Mouse (Mus musculus) thymus, adult 2 months (tissue): ENCODE results near the gene Zdhhc24. TPM values are rescaled to one million over a fixed set of nuclear protein-coding genes. Genes with fewer than 3 reads are reported as not detected.
"Not testable (repeated sequence)": the region's sequence is repeated elsewhere in the genome, so short reads cannot be mapped to it uniquely, and the experiment has no call there.

ENCODE experiments used
- DNase-seq: peaks from one replicate; pipeline ENCODE4 v3.0.0; 2021
- H3K27ac ChIP-seq: fragments of 200-500 bp; 2 replicates; pipeline ENCODE4 v1.5.1; 2012; ENCODE audit warnings: low read length, control low read depth; ENCODE audit not compliant: control insufficient read depth, insufficient read depth
- H3K27me3 ChIP-seq: fragments of 200-500 bp; 2 replicates; pipeline ENCODE4 v1.6.1; 2012; ENCODE audit warnings: mild to moderate bottlenecking, low read length, moderate library complexity, mixed read lengths; ENCODE audit not compliant: control insufficient read depth, insufficient read depth
- H3K36me3 ChIP-seq: fragments of 200-500 bp; 2 replicates; pipeline ENCODE4 v1.6.1; 2012; ENCODE audit warnings: mild to moderate bottlenecking, low read length, moderate library complexity; ENCODE audit not compliant: control insufficient read depth, insufficient read depth
- H3K4me1 ChIP-seq: fragments of 200-500 bp; replicated peaks from 2 replicates; pipeline ENCODE4 v1.6.1; 2012; ENCODE audit warnings: low read length; ENCODE audit not compliant: control insufficient read depth, insufficient read depth
- H3K4me3 ChIP-seq: fragments of 200-500 bp; 2 replicates; pipeline ENCODE4 v1.5.1; 2012; ENCODE audit warnings: mild to moderate bottlenecking, low read length, control low read depth, moderate library complexity; ENCODE audit not compliant: control insufficient read depth, insufficient read depth
- CTCF ChIP-seq: fragments of 200-500 bp; IDR thresholded peaks from 2 replicates; pipeline ENCODE4 v1.5.1; 2012; ENCODE audit warnings: mild to moderate bottlenecking, control low read depth, low read length, moderate library complexity, borderline replicate concordance; ENCODE audit not compliant: control insufficient read depth, poor library complexity, insufficient read depth; ENCODE audit errors: extremely low read depth
- POLR2A ChIP-seq: fragments of 200-500 bp; IDR thresholded peaks from 2 replicates; pipeline ENCODE4 v1.6.1; 2012; ENCODE audit warnings: mild to moderate bottlenecking, low read length, control low read depth, moderate library complexity; ENCODE audit not compliant: control insufficient read depth, poor library complexity, insufficient read depth; ENCODE audit errors: extremely low read depth
- WGBS: fragments of 180-500 bp; shearing (Covaris S2); methylation state at CpG from one replicate; pipeline ENCODE4 v1.1.7; 2018; 5-methylcytosine and 5-hydroxymethylcytosine counted together
- polyA plus RNA-seq: library from polyadenylated mRNA; depleted of rRNA; stranded (reverse); fragments of >200 nt; gene quantifications from 2 replicates; pipeline ENCODE4 v1.2.3, GENCODE M21; 2012

The Zdhhc24 gene
- polyA plus RNA-seq, 1 experiment, result 53.0 TPM

DNA sequence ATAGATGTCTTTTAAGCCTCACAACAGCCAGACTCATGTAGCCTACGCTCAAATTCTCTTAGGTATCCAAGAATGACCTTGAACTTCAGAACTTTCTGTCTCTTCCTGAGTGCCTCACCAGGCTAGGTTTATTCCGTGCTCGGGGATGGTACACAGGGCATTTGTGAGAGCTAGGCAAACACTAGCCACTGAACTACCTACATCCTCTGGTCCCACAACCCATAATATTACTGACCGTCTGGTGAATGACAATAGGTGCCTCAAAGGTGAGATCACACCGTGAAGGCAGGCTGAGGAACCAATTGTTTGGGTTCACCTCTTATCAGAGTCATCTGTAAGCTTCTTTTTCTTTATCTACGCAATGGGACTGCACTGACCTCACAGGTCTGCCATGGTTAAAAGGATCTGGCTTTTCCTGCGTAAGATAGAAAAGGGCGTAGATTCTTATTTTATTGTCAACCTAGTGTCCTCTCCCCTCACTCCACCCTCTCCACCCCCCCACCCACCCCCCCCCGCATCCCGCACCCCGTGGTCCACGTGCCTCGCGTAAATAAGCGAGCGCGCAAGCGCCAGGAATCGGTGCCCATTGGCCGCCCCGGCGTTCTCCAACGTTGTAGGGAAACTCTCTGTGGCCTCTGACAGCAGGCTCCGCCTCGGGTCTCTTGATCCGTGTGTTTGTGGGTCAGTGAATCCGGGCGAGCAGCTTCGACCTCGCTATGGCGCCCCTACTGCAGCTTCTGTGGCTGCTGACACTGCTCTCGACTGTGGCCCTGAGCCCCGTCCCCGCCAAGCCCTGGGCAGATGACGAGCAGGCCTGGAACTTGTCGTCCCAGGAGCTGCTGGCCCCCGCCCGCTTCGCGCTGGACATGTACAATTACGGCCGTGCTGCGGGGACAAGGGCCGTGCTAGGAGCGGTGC is 23.7 kb upstream of the Zdhhc24 start, which contains the start of gene Ctsf:
Gene Ctsf, plus strand, starts transcription at position 579 of the 918 bp plus-strand sequence.
- Histone ChIP-seq H3K27ac (no peak within 1 kb of the TSS), H3K4me3 (peak within 1 kb of the TSS; percentile 12), H3K4me1 (no peaks in the 10 kb centered on the region), H3K36me3 (no peaks in the 10 kb centered on the region), H3K27me3 (peaks cover 6% of the 10 kb centered on the region; the same call in 1 of the 2 replicates)
- no peak for DNase-seq
- TF ChIP-seq CTCF (no peak), POLR2A (no peak)
- WGBS, result 7% methylated on average over 45 of the region's 45 CpGs

DNA sequence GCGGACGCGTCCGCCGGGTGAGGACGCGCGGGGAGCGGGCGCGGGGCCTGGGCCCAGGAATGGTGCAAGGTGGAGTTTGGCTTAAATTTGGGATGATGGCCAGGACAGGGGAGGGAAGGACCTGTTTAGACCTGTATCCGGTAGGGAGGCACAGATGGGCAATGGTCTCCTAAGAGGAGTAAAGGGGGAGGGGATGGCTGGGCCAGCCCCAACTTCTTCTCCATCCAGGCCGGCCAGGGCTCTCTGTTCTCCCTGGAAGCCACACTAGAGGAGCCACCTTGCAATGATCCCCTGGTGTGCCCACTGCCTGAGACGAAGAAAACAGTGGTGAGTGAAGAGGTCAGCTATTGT is 23.0 kb upstream of the Zdhhc24 start:
- peak overlapping the region; percentile 12 for H3K4me3 ChIP-seq
- no peaks in the 10 kb centered on the region for H3K36me3 ChIP-seq
- 22% methylated on average over 14 of the region's 14 CpGs for WGBS
- H3K4me1 ChIP-seq, result no peaks in the 10 kb centered on the region
- H3K27ac ChIP-seq, result no peak overlapping the region
- peaks cover 6% of the 10 kb centered on the region; the same call in 1 of the 2 replicates for H3K27me3 ChIP-seq
- TF ChIP-seq POLR2A, result no peak
- no peak for TF ChIP-seq CTCF
- DNase-seq, result no peak

DNA sequence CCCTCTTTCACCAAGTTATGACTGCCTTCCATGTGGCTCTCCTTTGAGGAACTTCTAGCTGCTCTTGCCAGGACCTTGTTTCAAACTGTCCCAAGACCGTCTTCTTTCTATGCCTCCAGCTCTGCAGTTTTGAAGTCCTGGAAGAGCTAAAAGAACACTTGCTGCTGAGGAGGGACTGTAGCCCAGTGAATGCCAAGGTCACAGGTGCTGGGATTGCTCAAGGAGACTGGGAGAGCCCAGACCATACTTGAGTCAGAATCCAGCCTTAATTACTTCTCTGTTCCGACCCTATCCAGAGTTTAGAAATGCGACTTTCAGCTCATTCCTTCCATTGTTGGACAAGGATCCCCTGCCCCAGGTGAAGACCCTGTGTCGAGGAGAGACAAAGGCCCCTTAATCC is 22.5 kb upstream of the Zdhhc24 start:
- H3K4me3 ChIP-seq, result no peak overlapping the region
- no peaks in the 10 kb centered on the region for H3K36me3 ChIP-seq
- no peak for DNase-seq
- TF ChIP-seq CTCF (no peak), POLR2A (no peak)
- no peaks in the 10 kb centered on the region for H3K4me1 ChIP-seq
- WGBS, result 85% methylated on average over 4 of the region's 4 CpGs
- H3K27ac ChIP-seq, result no peak overlapping the region; the same call in 1 of the 2 replicates
- H3K27me3 ChIP-seq, result peaks cover 6% of the 10 kb centered on the region; the same call in 1 of the 2 replicates

DNA sequence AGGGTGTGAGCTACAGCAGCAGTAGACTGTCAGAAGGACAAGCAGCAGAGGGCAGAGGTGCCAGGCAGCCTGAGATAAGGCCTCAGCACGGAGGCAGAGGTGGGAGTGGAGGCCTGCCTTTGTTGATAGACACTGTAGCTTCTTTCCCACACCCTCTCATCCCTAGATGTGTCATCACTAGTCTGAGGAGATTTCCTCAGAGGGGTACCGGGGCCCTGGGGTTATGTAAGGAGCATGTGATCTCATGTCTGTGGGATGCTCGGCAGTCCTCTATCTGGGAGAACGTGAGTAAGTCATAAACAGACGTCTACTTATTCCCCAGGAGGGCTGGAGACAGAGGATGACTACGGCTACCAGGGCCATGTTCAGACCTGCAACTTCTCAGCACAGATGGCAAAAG is 19.4 kb upstream of the Zdhhc24 start:
- no peaks in the 10 kb centered on the region for H3K36me3 ChIP-seq
- H3K4me1 ChIP-seq, result no peaks in the 10 kb centered on the region
- 94% methylated on average over 6 of the region's 6 CpGs for WGBS
- no peak overlapping the region for H3K27ac ChIP-seq
- peaks cover 4% of the 10 kb centered on the region; the same call in 1 of the 2 replicates for H3K27me3 ChIP-seq
- H3K4me3 ChIP-seq, result no peak overlapping the region
- TF ChIP-seq CTCF, result no peak
- TF ChIP-seq POLR2A, result no peak
- no peak for DNase-seq

DNA sequence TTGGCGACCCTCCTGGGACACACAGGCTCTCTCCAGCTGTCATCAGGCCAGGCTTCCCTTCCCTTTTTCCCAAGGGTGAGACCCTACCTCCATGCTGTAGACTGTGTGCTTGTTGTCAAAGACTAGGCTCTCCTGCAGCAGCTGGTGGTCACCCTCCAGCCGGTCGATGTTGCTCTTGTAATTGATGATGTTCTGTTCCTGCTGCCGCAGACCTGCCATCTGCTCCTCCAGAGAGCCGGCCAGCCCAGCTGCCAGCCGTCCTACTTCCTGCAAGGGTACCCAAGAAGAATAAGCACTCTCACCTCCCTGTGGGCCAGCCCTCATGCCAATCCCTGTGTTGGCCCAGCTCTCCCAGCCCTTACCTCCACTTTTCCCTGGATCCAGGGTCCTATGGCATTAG is 15.4 kb upstream of the Zdhhc24 start:
- Histone ChIP-seq H3K4me3 (no peak overlapping the region), H3K27ac (no peak overlapping the region), H3K36me3 (no peaks in the 10 kb centered on the region), H3K4me1 (no peaks in the 10 kb centered on the region), H3K27me3 (no peaks in the 10 kb centered on the region; the same call in 1 of the 2 replicates)
- TF ChIP-seq CTCF (no peak), POLR2A (no peak)
- WGBS, result 78% methylated on average over 6 of the region's 6 CpGs
- no peak for DNase-seq

DNA sequence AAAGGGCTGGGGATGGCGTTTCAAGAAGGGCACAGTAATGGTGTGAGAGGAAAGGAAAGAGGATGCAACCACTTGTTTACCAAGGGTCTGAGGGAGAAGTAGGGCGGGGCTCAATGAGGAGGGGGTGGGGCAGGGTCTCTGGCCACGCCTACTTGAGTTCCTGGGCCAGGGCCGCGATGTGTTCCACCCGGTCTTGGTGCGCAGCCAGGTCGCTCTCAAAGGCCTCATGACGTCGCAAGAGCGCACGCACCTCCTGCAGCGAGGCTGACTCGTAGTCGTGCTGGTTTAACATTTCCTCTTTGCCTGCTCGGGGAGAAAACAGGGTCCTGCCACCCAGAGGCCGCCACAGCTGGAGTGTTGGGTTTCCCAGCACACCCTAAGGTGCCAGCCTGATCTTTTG is 13.3 kb upstream of the Zdhhc24 start:
- no peaks in the 10 kb centered on the region; the same call in 1 of the 2 replicates for H3K27me3 ChIP-seq

DNA sequence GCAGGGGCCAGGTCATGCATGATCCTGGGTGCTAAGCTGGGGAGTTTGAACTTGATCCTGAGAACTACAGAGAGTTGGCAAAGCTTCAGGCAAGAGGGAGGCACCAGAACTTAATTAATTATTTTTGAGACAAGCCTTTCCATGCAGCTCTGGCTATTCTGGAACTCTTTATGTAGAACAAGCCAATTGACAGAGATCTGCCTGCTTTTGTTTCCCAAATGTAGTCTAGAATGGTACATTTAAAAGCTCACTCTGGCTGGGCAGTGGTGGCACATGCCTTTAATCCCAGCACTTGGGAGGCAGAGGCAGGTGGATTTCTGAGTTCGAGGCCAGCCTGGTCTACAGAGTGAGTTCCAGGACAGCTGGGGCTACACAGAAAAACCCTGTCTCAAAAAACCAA is 3.9 kb upstream of the Zdhhc24 start:
- DNase-seq, H3K27me3 ChIP-seq, H3K36me3 ChIP-seq, H3K27ac ChIP-seq, H3K4me3 ChIP-seq: not testable (repeated sequence)
- H3K4me1 ChIP-seq, result peaks cover 11% of the 10 kb centered on the region
- WGBS, result 90% methylated on average over 1 of the region's 1 CpGs

More for the DNA sequence above, 13.3 kb upstream of the Zdhhc24 start:
- Histone ChIP-seq H3K4me3 (no peak overlapping the region), H3K27ac (no peak overlapping the region), H3K36me3 (no peaks in the 10 kb centered on the region), H3K4me1 (no peaks in the 10 kb centered on the region)
- 4% methylated on average over 17 of the region's 17 CpGs for WGBS
- TF ChIP-seq CTCF, result no peak
- no peak for TF ChIP-seq POLR2A
- peak; percentile 11 for DNase-seq
